Mouse (Mus musculus) thymus, adult 2 months (tissue): ENCODE results near the gene Cat. TPM values are rescaled to one million over a fixed set of nuclear protein-coding genes. Genes with fewer than 3 reads are reported as not detected.
A peak's percentile ranks its signal among the peaks of the same experiment; 100 is the strongest.

Experiments
- DNase-seq: peaks from one replicate; pipeline ENCODE4 v3.0.0; 2021
- H3K27ac ChIP-seq: fragments of 200-500 bp; 2 replicates; pipeline ENCODE4 v1.5.1; 2012; ENCODE audit warnings: low read length, control low read depth; ENCODE audit not compliant: control insufficient read depth, insufficient read depth
- H3K27me3 ChIP-seq: fragments of 200-500 bp; 2 replicates; pipeline ENCODE4 v1.6.1; 2012; ENCODE audit warnings: mild to moderate bottlenecking, low read length, moderate library complexity, mixed read lengths; ENCODE audit not compliant: control insufficient read depth, insufficient read depth
- H3K36me3 ChIP-seq: fragments of 200-500 bp; 2 replicates; pipeline ENCODE4 v1.6.1; 2012; ENCODE audit warnings: mild to moderate bottlenecking, low read length, moderate library complexity; ENCODE audit not compliant: control insufficient read depth, insufficient read depth
- H3K4me1 ChIP-seq: fragments of 200-500 bp; replicated peaks from 2 replicates; pipeline ENCODE4 v1.6.1; 2012; ENCODE audit warnings: low read length; ENCODE audit not compliant: control insufficient read depth, insufficient read depth
- H3K4me3 ChIP-seq: fragments of 200-500 bp; 2 replicates; pipeline ENCODE4 v1.5.1; 2012; ENCODE audit warnings: mild to moderate bottlenecking, low read length, control low read depth, moderate library complexity; ENCODE audit not compliant: control insufficient read depth, insufficient read depth
- CTCF ChIP-seq: fragments of 200-500 bp; IDR thresholded peaks from 2 replicates; pipeline ENCODE4 v1.5.1; 2012; ENCODE audit warnings: mild to moderate bottlenecking, control low read depth, low read length, moderate library complexity, borderline replicate concordance; ENCODE audit not compliant: control insufficient read depth, poor library complexity, insufficient read depth; ENCODE audit errors: extremely low read depth
- POLR2A ChIP-seq: fragments of 200-500 bp; IDR thresholded peaks from 2 replicates; pipeline ENCODE4 v1.6.1; 2012; ENCODE audit warnings: mild to moderate bottlenecking, low read length, control low read depth, moderate library complexity; ENCODE audit not compliant: control insufficient read depth, poor library complexity, insufficient read depth; ENCODE audit errors: extremely low read depth
- WGBS: fragments of 180-500 bp; shearing (Covaris S2); methylation state at CpG from one replicate; pipeline ENCODE4 v1.1.7; 2018; 5-methylcytosine and 5-hydroxymethylcytosine counted together
- polyA plus RNA-seq: library from polyadenylated mRNA; depleted of rRNA; stranded (reverse); fragments of >200 nt; gene quantifications from 2 replicates; pipeline ENCODE4 v1.2.3, GENCODE M21; 2012

Gene Cat
- polyA plus RNA-seq, 1 experiment, result 67.9 TPM

DNA sequence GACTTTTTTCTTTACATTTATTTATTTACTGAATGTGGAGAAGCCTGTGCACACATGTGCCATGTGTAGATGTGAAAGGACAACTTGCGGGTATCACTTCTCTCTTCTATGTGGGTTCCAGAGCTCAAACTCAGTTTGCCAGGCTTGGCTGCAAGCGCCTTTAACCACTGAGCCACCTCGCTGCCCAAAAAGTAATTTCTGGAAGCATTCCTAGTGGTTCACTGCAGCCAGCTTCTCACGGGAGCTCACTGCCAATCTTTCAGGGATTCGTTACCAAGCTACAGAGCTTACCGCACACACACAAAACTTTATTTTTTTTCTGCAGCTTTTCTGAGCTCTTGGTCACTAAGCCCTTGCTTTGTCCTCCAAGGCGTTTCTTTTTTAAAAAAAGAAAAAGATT is 27.3 kb downstream of the Cat start:
- no peaks in the 10 kb centered on the region for H3K27me3 ChIP-seq
- 95% methylated on average over 7 of the region's 7 CpGs for WGBS
- H3K27ac ChIP-seq, result no peak overlapping the region
- peaks cover 55% of the 10 kb centered on the region for H3K36me3 ChIP-seq
- H3K4me3 ChIP-seq, result no peak overlapping the region
- H3K4me1 ChIP-seq, result peaks cover 13% of the 10 kb centered on the region
- TF ChIP-seq CTCF (no peak), POLR2A (no peak)
- DNase-seq, result no peak

DNA sequence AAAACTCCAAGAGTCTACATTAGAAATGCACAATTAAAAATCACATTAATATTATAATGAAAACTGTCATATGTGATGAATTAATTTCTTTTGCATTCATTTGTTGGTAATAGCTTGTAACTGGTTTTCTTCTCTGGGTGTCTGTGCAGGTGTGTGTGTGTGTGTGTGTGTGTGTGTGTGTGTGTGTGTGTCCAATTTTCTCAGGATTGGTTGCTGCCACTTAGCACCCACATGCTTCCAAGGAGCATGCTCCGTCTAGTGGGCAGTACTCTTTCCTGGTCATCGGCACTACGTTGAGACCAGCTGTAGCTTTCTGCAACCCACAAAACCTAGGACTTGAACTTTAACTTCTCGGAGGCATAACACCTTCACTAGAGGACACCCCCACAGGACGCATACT is 27.9 kb downstream of the Cat start:
- TF ChIP-seq CTCF, result no peak
- no peak for TF ChIP-seq POLR2A
- peaks cover 13% of the 10 kb centered on the region for H3K4me1 ChIP-seq
- DNase-seq, result no peak
- H3K36me3 ChIP-seq, result peaks cover 55% of the 10 kb centered on the region
- H3K27ac ChIP-seq, result no peak overlapping the region
- WGBS, result 98% methylated on average over 5 of the region's 5 CpGs
- no peaks in the 10 kb centered on the region for H3K27me3 ChIP-seq
- H3K4me3 ChIP-seq, result no peak overlapping the region

DNA sequence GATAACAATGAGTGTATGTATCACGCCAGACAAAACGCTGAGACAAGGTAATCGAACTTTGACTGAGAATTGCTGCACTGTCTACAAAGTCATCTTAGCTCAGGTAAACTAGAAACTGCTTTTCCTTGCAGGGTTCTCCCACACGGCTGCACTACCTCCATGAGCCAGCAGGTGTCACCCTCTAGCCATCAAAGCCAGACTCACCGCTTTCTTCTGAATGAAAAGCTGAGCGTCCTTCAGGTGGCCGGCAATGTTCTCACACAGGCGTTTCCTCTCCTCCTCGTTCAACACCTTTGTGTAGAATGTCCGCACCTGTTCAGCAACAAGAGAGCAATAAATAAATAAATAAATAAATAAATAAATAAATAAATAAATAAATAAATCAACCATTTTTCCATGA is 28.3 kb downstream of the Cat start:
- peak; percentile 85; the same call in 1 of the 2 replicates for TF ChIP-seq CTCF
- TF ChIP-seq POLR2A, result no peak
- Histone ChIP-seq H3K27me3 (no peaks in the 10 kb centered on the region), H3K36me3 (peaks cover 55% of the 10 kb centered on the region), H3K4me1 (peaks cover 9% of the 10 kb centered on the region), H3K4me3 (no peak overlapping the region), H3K27ac (no peak overlapping the region)
- WGBS, result 29% methylated on average over 10 of the region's 10 CpGs
- peak; percentile 84 for DNase-seq

DNA sequence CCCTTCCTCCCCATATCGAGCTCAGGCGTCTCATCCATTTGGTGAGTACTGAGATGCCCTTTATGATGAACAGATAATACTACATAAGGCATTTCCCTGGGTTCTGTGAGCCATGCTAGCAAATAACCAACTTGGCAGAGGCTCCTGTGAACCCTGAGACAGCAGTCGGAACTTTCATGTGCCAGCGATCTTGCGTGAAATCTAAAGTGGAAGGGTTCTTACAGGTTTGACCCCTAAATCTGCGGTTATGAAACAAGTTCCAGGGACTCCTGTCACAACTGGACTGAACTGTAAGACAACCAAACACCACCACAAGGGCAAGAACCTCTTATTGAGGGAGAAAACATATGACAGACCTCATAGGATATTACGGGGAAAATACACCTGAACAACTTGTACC is 29.2 kb downstream of the Cat start:
- Histone ChIP-seq H3K27me3 (no peaks in the 10 kb centered on the region), H3K27ac (no peak overlapping the region), H3K4me3 (no peak overlapping the region), H3K36me3 (peaks cover 55% of the 10 kb centered on the region), H3K4me1 (0 out of 2 replicates have a peak, but pooled peaks cover 3% of the 10 kb centered on the region)
- no peak for TF ChIP-seq POLR2A
- TF ChIP-seq CTCF, result no peak
- no peak for DNase-seq
- WGBS, result 95% methylated on average over 7 of the region's 7 CpGs

DNA sequence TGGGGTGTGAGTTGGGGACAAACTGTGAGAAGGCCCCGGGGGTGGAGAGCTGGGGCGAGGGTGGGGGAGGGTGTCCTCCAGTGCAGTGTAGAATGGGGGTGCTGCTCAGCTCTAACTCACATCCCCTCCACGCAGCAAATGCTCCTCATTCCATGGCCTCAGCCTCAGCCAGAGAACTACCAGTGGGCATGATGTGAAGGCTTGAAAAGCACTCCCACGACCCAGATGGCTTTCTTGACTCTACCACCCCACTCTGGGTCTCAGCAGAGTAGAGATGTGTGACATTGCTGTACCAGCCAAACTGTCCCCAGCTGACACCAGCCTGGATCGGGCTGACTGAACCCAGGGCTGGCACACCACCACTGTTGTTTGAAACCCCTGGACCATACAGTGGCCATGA is 32.4 kb downstream of the Cat start:
- TF ChIP-seq CTCF (no peak), POLR2A (no peak)
- WGBS, result 94% methylated on average over 5 of the region's 5 CpGs
- peaks cover 37% of the 10 kb centered on the region for H3K36me3 ChIP-seq
- DNase-seq, result no peak
- no peaks in the 10 kb centered on the region; the same call in 1 of the 2 replicates for H3K27me3 ChIP-seq
- no peak overlapping the region for H3K4me3 ChIP-seq
- no peaks in the 10 kb centered on the region for H3K4me1 ChIP-seq
- H3K27ac ChIP-seq, result no peak overlapping the region

DNA sequence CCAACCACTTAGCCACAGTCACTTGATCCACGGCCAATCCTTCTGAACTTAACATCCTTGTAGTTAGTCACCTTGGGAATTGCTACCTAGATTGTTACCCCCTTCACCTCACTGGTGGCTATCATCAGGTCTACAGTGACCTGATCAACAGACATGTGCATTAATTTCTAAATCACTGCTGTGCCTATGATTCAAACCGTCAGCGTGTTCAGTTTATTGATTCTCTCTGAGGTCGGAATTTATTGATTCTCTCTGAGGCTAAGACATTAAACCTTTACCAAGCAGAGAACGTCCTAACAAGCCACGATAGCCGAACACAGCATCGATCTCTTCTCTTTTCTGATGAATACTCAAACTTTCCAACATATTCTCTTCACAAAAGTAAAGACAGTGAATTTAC is 34.7 kb downstream of the Cat start:
- peaks cover 24% of the 10 kb centered on the region for H3K36me3 ChIP-seq
- no peak for TF ChIP-seq CTCF
- no peak for TF ChIP-seq POLR2A
- H3K4me3 ChIP-seq, result no peak overlapping the region
- DNase-seq, result no peak
- no peak overlapping the region for H3K27ac ChIP-seq
- no peaks in the 10 kb centered on the region for H3K4me1 ChIP-seq
- WGBS, result 96% methylated on average over 8 of the region's 8 CpGs
- H3K27me3 ChIP-seq, result no peaks in the 10 kb centered on the region; the same call in 1 of the 2 replicates

DNA sequence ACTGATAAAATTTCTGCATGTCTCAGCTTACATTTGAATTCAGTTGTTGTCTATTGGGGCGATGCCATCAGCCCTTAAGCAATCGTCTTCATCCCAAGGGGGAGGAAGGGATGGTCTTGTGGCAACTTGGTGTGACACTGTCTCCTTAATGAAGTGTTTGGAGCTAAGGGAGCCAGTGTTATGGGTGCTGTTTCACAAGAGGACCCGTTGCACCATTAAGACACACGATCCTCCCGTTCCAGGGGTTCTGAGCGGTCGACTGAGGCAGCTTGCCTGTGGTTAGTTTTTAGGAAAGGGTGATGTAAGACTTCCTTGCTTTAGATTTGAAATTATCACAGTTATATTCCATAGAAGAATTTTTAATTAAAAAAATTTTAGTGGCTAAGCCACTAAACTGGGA is 35.1 kb downstream of the Cat start:
- H3K27me3 ChIP-seq, result no peaks in the 10 kb centered on the region; the same call in 1 of the 2 replicates
- H3K27ac ChIP-seq, result no peak overlapping the region
- 89% methylated on average over 7 of the region's 7 CpGs for WGBS
- H3K4me3 ChIP-seq, result no peak overlapping the region
- no peaks in the 10 kb centered on the region for H3K4me1 ChIP-seq
- no peak for DNase-seq
- peaks cover 19% of the 10 kb centered on the region for H3K36me3 ChIP-seq
- no peak for TF ChIP-seq POLR2A
- no peak for TF ChIP-seq CTCF
